Mouse (Mus musculus) thymus, postnatal 4 days (tissue): ENCODE measurements around the gene Nr3c2.

Experiments used
- DNase-seq: peaks from one replicate; pipeline ENCODE4 v3.0.0; 2021

The Nr3c2 gene

GRCm38 (mm10) chr8:77086036-77086435 is 186.8 kb downstream of the Nr3c2 start:
- no peak for DNase-seq

DNA sequence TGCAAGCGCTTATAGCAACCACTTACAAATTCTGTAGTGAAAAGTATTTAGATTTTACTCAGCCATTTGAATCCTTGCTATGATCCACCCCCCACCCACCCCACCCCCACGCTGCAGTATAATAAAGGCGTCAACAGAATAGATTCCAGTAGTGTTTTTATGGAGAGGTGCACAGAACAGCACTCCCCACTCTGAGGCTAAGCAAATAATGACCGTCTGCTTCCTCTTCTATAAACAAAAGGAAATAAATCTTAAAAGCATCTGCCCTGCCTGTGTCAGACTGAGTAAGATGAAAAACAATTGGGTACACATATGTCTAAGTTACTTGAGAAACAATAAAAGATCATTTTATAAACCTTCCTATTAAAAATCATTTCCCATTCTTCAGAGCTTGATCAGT is 197.5 kb downstream of the Nr3c2 start:
- no peak for DNase-seq

- no peak for DNase-seq
Measured at GRCm38 (mm10) chr8:77098101-77098500, 198.9 kb downstream of the Nr3c2 start.

DNA sequence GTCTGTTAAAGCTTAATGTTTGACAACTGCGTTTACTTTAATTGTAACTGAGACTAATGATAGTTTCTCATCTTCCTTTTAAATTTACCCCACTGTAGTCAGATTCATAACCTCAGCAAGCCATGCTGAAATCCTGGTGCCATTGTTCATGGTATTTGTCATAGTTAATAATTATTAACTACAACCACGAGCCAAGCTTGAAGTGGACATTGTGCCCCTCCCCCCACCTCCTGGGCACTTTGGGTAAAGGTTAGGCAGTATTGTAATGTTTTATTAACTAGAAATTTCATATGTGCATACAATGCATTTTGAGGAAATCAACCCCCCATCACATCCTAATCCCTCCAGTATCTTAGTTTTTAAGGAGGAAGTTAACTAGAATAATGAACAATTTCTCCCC is 201.1 kb downstream of the Nr3c2 start:
- no peak for DNase-seq

- DNase-seq: no peak
Measured at GRCm38 (mm10) chr8:77102879-77103278, 203.6 kb downstream of the Nr3c2 start.

- no peak for DNase-seq
Measured at GRCm38 (mm10) chr8:77112719-77113118, 213.5 kb downstream of the Nr3c2 start.

DNA sequence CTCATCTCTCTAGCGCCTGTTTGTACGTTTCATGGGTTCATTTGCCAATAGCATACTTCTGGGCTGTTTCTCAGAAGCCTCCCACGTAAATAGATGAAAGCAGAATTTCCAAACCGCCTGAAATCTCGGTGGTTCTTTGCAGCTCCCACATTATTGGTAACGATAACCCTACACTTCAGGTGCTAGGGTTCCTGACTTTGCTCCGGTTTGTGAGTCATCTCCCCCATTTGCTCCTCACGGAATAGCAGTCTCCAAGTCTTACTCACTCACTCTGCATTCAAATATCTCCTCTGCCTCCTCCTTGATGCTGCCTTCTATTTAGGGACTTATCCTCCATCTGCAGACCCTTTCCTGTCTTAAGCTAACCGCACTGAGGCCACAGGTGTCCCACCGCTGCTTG is 215.5 kb downstream of the Nr3c2 start:
- no peak for DNase-seq

DNA sequence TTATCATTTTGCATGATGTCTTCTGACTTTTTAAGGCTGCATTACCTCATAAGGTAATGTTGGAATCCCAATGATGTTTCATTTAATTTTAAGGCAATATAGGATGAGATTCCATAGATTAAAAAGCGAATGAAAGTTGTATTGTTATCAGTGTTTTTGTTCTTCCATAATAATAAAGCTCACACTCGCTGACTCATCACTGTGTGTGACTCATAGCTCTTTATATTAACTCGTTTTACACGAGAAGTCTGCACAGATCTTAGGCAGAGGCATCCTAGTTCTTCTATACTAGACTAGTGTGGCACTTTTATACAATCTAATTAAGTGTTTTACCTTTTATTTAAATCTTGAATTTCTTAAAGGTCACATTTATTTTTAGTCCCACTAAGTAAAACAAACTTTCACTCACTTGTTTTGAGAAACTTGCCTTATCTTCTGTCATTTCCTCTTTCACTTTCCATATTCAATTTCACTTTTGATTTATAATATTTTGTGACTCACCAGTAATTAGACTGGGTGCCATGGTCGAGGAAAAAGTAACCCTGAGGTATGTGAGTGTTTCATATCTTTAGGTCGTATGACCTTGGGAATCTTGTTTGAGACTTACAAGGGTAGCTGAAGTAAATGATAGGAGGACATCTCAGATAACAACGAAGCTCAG is 217.3 kb downstream of the Nr3c2 start:
- no peak for DNase-seq

DNA sequence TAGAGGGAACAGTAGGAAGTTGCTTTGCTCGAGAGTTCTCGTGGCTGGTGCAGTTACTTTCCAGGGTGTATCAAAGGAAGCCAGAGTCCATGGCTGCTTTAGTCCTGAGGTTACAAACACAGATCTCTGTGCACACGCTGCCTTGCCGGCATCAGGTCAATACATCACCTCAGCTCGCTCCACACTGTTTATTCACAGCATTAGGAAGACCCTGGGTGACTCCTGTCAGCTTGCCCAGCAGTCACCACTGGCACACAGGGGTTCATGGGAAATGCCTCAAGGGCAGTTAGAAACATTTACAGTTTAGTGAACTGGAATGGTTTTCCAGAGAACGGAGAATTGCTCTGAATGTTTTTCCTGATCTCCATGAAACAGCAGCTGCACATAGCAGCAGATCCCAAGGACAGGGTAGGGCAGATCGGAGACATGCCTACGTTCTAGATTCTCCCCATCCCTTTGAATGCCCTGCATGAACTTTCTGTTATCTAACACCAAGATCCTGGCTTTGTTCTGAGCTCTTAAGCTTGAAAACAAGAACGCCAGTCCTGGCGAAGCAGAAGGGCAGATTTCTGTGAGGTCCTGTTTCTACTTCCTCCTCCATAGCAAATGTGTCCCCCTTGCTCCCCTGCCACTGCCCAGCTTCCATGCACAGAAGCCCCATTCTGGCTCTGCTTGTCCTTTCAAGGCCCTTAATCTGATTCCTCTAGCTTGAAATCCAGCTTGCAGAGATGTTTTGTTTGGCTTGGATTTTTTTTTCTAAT is 221.7 kb downstream of the Nr3c2 start:
- DNase-seq: no peak

DNA sequence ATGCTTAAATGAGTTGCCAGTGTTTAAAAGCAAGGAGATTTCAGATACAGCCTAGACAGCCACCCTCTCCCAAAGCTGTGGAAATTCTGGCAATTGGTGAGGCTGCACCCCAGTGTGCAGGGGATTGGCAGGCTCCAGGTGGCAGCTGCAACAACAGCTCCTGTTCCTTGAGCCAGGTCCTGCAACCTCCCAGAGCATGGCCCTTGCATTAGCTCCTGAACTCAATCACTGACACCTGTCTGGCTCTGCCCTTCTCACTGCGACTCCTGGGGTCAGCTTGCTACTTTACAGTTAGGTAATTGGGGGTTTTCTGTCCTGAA is 222.3 kb downstream of the Nr3c2 start:
- DNase-seq: no peak

DNA sequence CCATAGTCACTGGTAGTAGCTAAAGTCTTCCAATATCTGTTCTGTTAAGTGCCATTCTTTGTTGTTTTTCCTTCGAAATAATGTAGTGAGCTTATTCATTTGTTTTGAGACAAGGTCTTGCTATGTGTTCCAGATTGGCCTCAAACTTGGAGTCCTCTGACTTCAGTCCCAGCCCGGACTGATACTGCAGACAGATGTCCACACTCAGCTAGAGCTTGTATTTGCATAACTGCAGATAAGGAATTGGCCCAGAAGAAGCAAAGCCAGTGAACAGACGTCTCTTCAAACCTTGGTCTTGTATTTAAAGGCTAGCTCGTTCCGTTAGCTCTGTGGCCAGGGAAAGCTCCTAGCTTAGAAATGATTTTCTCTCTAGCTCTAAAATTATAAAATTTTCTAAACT is 223.1 kb downstream of the Nr3c2 start:
- DNase-seq: no peak

GRCm38 (mm10) chr8:77125777-77126176 is 226.5 kb downstream of the Nr3c2 start:
- no peak for DNase-seq

GRCm38 (mm10) chr8:77128006-77128405 is 228.8 kb downstream of the Nr3c2 start:
- DNase-seq: no peak

- DNase-seq: no peak
Measured at GRCm38 (mm10) chr8:77132903-77133637, 233.8 kb downstream of the Nr3c2 start.

DNA sequence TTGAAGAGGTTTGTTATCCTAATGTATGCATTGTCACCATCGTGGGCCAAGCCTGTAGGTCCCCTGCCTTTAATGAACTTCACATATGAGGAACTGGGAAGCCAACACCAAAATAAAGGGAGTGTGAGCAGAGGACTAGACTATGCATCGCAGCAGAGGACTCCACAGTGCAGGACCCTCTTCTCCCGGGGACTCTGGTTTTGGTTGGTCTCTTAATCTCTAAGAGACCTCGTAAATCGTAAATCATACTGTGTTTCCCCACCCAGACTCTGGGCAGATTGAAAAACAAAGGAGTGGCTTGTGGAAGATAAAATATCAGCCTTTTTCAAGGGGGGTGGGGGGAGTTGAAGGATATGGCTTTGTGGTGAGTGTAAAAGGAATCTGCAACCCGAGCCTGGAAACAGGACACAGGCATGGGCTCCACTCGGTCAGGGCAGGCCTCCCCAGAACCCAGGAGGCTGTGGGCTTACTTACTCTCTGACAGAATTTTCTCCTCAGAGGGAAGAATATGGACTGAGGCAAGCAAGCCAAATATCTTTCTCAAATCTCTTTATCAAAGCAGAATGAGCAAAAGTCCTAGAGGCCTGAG is 234.6 kb downstream of the Nr3c2 start:
- DNase-seq: no peak

DNA sequence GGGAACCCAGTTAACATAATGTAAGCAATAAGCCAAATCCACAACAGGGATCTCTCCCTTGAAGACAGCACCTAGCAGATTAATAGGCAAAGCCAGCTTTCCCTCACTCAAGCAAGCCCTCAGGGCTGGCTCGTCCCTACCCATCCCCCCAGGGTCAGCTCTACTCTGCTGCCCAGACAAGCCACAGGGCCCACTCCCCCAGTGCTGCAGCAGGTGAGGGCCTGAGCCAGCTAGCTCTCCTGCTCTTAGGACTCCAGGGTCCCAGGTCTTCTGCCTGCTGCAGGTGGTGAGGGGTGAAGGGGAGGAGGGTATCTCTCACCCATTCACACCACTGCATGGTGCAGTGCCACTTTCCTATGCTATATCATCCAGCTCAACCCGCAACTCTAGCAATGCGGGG is 246.0 kb downstream of the Nr3c2 start:
- no peak for DNase-seq

DNA sequence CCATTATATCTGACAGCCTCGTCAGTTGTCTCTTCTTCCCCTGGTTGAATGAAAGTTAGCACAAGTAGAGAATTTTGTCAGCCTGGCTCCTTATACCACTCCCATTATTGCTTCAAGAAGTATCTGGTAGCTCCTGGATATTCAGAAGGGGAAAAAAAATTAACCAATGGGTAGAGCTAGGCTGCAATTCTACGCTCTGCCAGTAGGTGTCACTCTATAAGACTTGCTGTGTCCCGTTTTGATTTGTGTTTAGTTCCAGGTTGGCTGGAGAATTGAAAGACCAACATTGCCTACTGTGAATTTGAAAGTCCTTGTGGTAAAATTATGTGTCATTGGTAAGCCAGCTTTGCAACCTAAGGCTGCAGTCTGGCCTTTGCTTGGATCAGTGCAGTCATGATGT is 255.3 kb downstream of the Nr3c2 start:
- peak; percentile 63 for DNase-seq

GRCm38 (mm10) chr8:77169320-77169719 is 270.1 kb downstream of the Nr3c2 start:
- DNase-seq: no peak

- no peak for DNase-seq
Measured at GRCm38 (mm10) chr8:77169757-77170438, 270.7 kb downstream of the Nr3c2 start.

DNA sequence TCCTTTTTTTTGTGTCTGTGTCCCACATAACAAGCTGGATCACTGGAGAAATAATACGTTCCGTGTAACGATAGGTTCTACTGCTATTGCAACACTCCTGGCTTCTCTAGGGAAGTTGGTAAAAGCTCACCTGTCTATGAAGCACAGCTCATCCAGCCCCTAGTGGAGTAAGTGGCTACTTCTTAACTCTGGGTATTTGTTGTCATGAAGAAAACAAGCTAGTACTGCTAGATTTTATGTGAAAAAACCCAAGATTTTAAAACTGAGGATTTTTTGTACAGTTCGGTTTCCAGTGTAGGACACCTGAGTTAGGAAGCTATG is 271.2 kb downstream of the Nr3c2 start:
- no peak for DNase-seq

GRCm38 (mm10) chr8:77173075-77173657 is 273.9 kb downstream of the Nr3c2 start:
- no peak for DNase-seq

- DNase-seq: no peak
Measured at GRCm38 (mm10) chr8:77173736-77174135, 274.5 kb downstream of the Nr3c2 start.

- DNase-seq: no peak
Measured at GRCm38 (mm10) chr8:77175471-77175870, 276.2 kb downstream of the Nr3c2 start.
